Mouse (Mus musculus) gonadal fat pad, adult 2 months (tissue): ENCODE results near the gene Timeless. TPM values are rescaled to one million over a fixed set of nuclear protein-coding genes. Genes with fewer than 3 reads are reported as not detected.
"Not testable (repeated sequence)": the region's sequence is repeated elsewhere in the genome, so short reads cannot be mapped to it uniquely, and the experiment has no call there.

Experiments
- DNase-seq: peaks from one replicate; pipeline ENCODE4 v3.0.0-alpha.2; 2012; ENCODE audit warnings: low read depth
- polyA plus RNA-seq: library from polyadenylated mRNA; depleted of rRNA; stranded (reverse); fragments of >200 nt; gene quantifications from 2 replicates; pipeline ENCODE4 v1.2.3, GENCODE M21; 2012; rRNA removed

The Timeless gene
- 3.5 and 3.6 TPM in 2 replicates for polyA plus RNA-seq

DNA sequence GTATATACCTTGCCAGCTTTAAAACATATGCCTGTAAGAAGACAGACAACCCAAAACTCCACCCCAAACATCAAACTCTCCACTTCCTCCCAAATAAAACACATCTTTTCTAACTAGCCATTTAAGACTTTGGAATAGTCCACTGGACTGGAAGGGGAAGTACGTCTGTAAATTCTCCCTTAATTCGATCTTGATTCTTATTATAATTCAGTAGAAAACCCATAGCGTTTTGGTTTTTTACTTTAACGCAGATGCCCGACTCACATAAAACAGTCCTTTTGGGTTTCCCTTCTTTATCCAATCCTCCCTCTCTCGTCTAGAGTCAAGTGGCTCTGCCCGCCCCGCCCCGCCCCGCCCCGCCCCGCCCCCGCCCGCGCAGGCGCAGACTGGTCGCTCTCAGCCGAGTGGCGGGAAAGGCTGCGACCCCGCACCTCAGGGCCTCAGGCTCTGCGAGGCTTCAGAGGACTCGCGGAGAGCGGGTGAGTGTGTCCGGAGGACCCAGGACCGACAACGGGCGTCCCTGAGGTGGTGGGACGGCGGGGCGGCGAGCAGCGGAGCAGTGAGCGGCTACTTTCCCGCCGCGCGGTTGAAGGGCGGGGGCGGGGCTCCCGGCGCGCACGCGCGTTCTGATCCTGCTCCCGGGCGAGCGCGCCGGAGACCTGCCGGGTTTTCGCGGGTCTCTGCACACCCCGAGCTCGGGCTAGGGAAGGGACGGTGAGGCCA is at the start of gene Timeless:
Gene Timeless, plus strand, starts transcription at position 369 of the 723 bp plus-strand sequence.
- no peak for DNase-seq

DNA sequence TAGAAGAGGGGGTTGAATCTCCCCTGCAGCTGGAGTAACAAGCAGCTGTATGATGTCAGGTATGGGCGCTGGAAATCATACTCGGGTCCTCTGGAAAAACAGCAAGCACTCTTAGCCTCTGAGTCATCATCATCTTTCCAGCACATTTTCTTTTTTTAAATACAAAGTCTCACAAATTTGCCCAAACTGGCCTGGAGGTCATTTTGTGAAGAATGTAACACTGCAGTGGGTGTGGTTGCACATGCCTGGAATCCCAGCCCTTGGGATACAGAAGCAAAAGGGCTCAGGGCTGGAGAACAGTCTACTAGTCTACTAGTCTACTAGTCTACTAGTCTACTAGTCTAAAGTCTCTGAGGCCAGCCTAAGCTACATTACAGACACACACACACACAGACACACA is 47.6 kb upstream of the Timeless start:
- no peak for DNase-seq

DNA sequence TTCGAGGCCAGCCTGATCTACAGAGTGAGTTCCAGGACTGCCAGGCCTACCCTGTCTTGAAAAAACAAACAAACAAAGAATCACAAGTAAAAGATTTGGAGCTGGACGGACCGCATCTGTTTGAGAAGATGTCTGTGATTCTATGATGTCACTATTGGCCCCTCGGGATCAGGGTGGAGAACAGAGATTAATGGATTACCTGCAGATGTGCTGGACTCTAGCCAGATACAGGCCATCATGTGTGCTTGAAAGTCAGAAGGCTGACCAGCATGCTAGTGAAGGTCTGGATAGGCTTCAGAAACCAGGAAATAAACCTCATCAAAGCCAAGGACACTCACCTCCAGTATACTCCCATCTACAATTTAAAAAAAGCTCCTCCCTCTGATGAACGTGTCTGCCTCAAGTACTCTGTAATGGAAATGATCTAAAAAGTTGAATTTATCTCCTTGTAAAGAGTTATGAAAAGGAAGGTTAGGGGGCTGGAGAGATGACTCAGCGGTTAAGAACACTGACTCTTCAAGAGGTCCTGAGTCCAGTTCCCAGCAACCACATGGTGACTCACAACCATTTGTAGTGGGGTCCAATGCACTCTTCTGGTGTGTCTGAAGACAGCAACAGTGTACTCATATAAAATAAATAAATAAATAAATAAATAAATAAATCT is 46.5 kb upstream of the Timeless start:
- DNase-seq: no peak

DNA sequence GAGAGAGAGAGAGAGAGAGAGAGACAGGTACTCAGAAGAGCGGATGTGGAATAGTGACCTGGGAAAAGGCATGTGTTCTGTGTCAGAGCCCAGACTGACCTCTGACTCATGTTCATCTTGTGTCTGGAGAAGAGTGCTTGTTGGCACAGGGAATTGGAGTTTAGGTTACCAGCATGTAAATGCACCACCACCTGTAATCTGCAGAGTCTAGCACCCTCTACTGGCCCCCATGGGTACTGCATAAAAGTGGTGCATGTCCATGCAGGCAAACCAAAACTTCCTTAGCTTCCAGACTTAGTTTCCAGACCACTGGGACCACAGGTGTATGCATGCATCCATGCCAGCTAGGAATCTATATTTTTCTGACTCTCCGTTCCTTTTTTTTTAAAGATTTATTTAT is 45.9 kb upstream of the Timeless start:
- peak; percentile 61 for DNase-seq

DNA sequence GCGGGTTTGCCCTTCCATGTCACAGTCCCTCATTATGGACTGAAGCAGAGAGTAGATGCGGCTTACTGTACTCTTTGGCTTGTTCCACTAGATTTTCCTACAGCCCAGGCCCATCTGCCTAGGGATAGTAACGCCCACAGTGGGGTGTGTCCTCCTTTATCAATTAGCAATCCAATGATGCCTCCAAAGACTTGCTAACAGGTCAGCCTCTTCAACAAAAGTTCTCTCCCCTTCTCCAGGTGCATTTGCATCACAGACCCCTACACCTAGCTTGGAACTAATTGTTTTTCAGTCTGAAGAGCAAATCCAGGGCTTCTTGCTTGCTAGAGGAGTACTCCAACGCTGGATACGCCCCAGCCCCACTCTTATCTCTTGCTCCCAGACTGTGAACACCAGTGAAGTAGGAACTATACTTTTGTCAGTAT is 44.7 kb upstream of the Timeless start:
- no peak for DNase-seq

DNA sequence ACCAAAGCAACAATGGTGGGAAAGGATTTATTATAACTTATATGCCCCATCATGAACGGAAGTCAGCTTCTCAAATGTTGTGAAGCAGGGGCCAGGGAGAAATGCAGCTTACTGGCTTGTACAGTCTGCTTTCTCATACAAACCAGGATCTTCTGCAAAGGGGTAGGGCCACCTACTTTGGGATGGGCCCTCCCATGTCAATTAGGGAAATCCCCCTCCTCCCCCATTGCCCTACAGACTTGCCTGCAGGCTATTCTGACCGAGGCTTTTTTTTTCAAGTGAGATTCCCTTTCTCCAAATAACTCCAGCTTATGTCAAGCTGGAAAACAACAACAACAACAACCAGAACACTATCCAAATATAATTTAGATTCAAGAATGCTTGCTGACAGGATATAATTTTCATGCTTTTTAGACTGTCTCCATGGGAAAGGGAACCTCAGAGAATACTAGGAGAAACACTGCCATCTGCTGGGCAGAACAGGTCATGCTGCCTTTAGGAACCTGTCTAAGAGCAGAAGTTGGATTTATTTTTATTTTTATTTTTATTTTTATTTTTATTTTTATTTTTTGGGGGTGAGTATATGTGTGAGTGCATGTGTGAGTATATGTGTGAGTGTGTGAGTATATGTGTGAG is 43.5 kb upstream of the Timeless start:
- no peak for DNase-seq

GRCm38 (mm10) chr10:128191472-128191871 is 40.4 kb upstream of the Timeless start:
- no peak for DNase-seq

GRCm38 (mm10) chr10:128192030-128192766 is 39.7 kb upstream of the Timeless start:
- not testable (repeated sequence) for DNase-seq

- no peak for DNase-seq
Observed at GRCm38 (mm10) chr10:128193113-128193512, 38.8 kb upstream of the Timeless start.

- peak; percentile 54 for DNase-seq
Observed at GRCm38 (mm10) chr10:128194024-128194550, 37.8 kb upstream of the Timeless start, which contains the start of gene Gls2. Gene Gls2 (plus strand): TSS chr10:128194457.

DNA sequence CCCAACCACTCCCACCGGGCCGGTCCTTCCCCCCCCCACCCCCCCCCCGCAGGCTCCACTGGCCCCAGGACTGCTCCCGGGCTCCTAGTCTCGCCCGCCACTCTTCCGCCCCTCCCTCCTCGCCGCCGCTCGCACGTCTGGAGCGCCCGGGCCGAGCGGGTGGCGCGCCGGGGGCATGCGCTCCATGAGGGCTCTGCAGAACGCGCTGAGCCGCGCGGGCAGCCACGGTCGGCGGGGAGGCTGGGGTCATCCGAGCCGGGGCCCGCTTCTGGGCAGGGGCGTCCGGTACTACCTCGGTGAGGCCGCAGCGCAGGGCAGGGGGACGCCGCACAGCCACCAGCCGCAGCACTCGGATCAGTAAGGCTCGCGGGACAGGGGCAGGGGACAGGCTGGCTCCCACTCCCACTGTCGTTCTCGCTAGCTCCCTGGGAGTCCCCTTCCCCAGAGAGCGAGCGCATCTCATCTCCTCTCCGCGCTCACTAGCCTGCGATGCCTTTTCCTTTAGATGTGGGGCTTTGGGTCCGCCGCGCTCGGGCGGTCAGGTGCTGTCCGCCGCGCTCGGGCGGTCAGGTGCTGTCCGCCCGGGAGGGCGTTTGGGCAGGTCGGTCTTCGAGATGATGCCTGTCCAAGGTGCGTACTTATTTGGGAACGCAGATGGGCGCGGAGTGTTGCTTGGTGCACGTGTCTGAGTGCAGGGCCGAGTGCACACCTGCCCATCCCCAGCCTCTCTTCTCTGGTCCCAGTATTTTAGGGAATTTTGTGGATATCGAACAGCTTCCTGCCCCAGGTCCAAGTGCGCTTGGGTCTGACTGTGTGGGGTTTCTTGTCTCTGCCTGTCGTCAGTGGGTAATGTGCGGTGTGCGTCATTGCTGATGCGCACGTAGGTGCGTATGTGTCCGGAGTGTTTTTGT is 37.1 kb upstream of the Timeless start:
- no peak for DNase-seq

DNA sequence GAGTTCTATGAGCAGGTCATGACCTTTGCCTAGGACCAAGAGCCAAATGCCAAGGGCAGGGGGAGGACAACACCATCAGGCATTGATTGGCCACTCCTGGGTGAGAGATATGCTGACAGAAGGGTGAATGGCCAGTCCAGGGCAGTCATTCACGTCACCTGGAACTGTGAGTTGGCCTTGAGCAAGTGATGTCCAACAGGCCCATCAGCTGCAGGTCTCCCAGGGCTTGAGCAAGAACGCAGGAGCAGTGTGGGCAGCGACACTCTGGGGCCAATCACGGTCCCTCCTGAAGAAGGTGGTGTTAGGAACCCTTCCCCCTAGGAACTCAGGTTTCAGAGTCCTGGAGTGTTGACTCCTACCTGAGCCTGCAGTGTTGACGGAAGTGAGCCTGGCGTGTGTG is 30.0 kb upstream of the Timeless start:
- no peak for DNase-seq

DNA sequence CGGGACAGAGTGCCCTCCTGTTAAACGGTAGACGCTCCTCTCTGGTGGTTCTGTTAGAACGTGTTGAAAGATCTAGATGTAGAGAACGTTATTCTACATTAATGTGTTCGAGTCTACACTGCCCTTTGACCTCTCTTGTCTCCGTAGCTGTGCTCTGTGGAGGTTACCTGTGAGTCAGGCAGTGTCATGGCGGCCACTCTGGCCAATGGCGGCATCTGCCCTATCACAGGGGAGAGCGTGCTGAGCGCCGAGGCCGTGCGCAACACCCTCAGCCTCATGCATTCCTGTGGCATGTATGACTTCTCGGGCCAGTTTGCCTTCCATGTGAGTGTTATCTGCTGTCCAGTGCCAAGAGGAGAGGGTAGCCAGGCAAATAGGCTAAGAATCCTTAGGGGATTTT is 26.9 kb upstream of the Timeless start:
- no peak for DNase-seq

DNA sequence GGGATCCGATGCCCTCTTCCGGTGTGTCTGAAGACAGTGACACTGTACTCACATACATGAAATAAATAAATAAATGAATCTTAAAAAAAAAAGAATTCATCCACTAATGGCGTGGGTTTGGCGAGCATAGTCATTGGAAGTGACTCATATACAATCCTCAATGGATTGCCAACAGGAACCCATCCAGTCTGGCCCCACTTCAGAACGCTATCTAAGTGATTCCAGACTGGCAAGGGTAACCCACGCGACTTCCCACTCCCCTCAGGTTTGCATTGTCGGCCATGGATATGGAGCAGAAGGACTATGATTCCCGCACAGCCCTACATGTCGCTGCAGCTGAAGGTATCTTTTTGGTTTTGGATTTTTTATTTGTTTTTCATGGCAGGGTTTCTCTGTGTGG is 23.5 kb upstream of the Timeless start:
- DNase-seq: no peak

DNA sequence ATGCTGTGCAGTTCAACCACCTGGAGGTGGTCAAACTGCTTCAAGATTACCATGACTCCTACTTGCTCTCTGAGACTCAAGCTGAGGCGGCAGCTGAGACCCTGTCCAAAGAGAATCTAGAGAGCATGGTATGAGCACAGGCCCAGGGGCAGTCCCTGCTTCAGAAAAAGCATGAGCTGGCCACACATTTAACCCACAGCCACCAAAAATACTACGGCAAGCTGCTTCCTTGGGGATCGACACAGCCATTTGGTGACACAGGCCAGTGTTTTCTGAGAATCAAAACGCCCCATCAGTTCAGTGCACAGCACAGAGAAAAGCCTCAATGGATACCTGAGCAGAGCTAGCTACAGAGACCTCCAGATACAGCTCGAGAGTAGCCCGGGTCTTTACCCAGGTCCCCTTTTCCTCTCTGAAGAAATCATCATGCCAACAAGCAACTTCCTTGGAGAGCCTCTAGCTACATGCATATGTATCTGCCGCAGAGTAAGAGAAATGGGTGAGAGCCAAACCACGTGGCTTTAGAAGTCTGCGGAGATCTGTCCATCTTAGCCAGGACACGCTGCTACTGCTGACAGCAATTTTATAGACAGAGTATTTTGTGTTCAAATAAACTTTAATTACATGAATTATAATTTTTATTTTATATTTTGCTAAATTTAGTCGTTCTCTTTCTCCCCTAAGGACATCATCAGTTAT is 22.4 kb upstream of the Timeless start:
- DNase-seq: no peak

DNA sequence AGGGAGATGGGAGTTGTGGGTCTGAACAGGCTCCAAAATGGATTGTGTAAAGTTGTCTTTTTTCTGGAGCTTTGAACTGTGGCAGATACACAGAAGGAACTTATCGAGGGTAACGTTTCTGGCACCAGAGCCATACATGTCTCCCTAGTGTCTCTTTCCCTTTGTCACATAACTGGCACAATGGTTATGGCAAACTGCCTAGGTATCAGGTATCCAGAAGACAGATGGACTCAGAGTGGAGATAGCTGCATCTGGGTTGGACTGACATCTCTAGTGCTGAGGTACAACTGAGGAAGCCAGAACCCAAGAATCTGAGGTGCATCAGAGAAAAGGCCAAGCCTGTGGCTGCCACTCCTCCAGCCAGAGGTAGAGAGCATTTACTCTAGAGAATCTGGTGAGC is 21.7 kb upstream of the Timeless start:
- no peak for DNase-seq

DNA sequence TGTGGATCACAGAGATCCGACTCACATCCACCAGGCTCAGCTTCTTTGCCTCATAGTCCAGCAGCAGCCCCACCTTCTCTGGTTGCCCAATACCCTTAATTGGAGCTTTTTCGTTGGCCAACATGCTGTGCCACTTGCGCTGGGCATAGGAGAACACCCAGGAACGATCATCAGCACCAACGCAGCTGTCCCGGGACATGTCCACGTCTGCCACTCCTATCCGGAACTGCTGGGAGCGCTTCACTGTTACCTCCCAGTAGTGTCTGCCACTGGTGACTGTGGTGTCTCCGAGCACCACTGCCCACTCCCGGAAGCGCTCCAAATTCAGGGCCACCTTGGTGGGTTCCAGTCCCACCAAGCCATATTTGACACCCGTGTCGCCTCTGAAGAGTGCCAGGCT is 20.9 kb upstream of the Timeless start:
- DNase-seq: no peak

- DNase-seq: no peak
Observed at GRCm38 (mm10) chr10:128211390-128212108, 20.3 kb upstream of the Timeless start, which contains the start of gene Spryd4. Gene Spryd4 (minus strand): TSS chr10:128211807.

GRCm38 (mm10) chr10:128212148-128212547 is 19.7 kb upstream of the Timeless start:
- no peak for DNase-seq
